Mouse (Mus musculus) urinary bladder, postnatal 10 days (tissue): Measurements from ENCODE around the gene Plbd2.

Source experiments
- DNase-seq: peaks from one replicate; pipeline ENCODE4 v3.0.0; 2022; ENCODE audit warnings: low spot score

Gene Plbd2

GRCm38 (mm10) chr5:120436885-120437495 is 66.4 kb downstream of the Plbd2 start:
- DNase-seq = no peak

- no peak for DNase-seq
Measured at GRCm38 (mm10) chr5:120435731-120436501, 67.5 kb downstream of the Plbd2 start.

DNA sequence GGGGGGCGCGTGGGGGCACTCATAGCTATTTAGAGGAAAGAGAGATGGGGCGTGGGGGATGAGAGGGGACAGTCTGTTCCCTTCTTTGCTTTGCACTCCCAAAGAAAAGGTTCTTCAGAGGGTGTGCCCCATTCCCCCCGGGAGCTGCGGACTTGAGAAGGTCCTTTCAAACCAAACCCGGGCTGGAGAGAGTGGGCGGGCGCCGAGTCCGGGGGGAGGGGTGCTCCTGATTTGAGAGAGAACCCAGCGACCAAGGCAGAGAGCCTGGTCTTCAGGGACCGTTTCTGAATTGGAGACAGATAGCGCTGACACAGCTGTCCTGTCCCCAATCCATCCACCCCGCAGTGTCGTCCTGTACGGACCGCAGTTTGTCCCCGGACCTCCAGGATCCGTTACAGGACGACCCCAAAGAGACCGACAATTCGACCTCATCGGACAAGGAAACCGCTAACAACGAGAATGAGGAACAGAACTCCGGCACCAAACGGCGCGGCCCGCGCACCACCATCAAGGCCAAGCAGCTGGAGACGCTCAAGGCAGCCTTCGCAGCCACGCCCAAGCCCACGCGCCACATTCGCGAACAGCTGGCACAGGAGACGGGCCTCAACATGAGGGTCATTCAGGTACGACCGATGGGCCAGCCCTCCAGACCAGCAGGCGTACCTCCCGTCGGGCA is 68.3 kb downstream of the Plbd2 start:
- no peak for DNase-seq

- no peak for DNase-seq
Measured at GRCm38 (mm10) chr5:120434231-120434735, 69.1 kb downstream of the Plbd2 start.
